Mouse (Mus musculus) heart, postnatal 0 days (tissue): ENCODE data around the gene Hvcn1. TPM values are rescaled to one million over a fixed set of nuclear protein-coding genes. Genes with fewer than 3 reads are reported as not detected.
A peak's percentile ranks its signal among the peaks of the same experiment; 100 is the strongest.

Experiments
- ATAC-seq: fragments of 200-750 bp; cut with Nextera tagmentation; 2 replicates; pipeline ENCODE4 v1.8.0; 2017; ENCODE audit warnings: low read depth, moderate number of reproducible peaks, moderate library complexity; ENCODE audit not compliant: insufficient read depth
- DNase-seq: peaks from one replicate; pipeline ENCODE4 v3.0.0-alpha.2; 2016; ENCODE audit warnings: low spot score
- H3K27ac ChIP-seq: fragments of 300-500 bp; sonication (generic); 2 replicates; pipeline ENCODE4 v1.5.1; 2014; ENCODE audit warnings: low read depth, mild to moderate bottlenecking
- H3K27me3 ChIP-seq: fragments of 300-500 bp; sonication (generic); 2 replicates; pipeline ENCODE4 v1.6.1; 2014; ENCODE audit warnings: low read length, mixed read lengths; ENCODE audit not compliant: control insufficient read depth, insufficient read depth
- H3K36me3 ChIP-seq: fragments of 300-500 bp; sonication (generic); replicated peaks from 2 replicates; pipeline ENCODE4 v1.6.1; 2014; ENCODE audit warnings: low read length, mixed read lengths; ENCODE audit not compliant: control insufficient read depth, insufficient read depth
- H3K4me1 ChIP-seq: fragments of 300-500 bp; sonication (generic); 2 replicates; pipeline ENCODE4 v1.6.1; 2014; ENCODE audit warnings: antibody characterized with exemption; ENCODE audit not compliant: control insufficient read depth, insufficient read depth
- H3K4me2 ChIP-seq: fragments of 300-500 bp; sonication (generic); 2 replicates; pipeline ENCODE4 v1.6.1; 2014; ENCODE audit warnings: low read depth, mild to moderate bottlenecking, low read length, moderate library complexity
- H3K4me3 ChIP-seq: fragments of 300-500 bp; sonication (generic); 2 replicates; pipeline ENCODE4 v1.5.1; 2014; ENCODE audit warnings: low read depth, low read length
- H3K9ac ChIP-seq: fragments of 300-500 bp; sonication (generic); replicated peaks from 2 replicates; pipeline ENCODE4 v1.6.1; 2014; ENCODE audit warnings: low read depth, low read length, mixed read lengths
- H3K9me3 ChIP-seq: fragments of 300-500 bp; sonication (generic); replicated peaks from 2 replicates; pipeline ENCODE4 v1.6.1; 2016; ENCODE audit warnings: low read length; ENCODE audit not compliant: control insufficient read depth
- CTCF ChIP-seq: IDR thresholded peaks from 2 replicates; pipeline ENCODE4 v1.5.1; 2016; ENCODE audit warnings: antibody characterized with exemption, control low read depth, low read depth
- EP300 ChIP-seq: IDR thresholded peaks from 2 replicates; pipeline ENCODE4 v1.6.1; 2016; ENCODE audit warnings: antibody characterized with exemption, low read depth
- WGBS: fragments of 180-500 bp; shearing (Covaris S2); extraction: QIAGEN DNeasy Blood & Tissue Kit; methylation state at CpG from one replicate; pipeline ENCODE4 v1.1.7; 2014; 5-methylcytosine and 5-hydroxymethylcytosine counted together
- polyA plus RNA-seq: library from polyadenylated mRNA; unstranded; fragments of >200 nt; fragmentation: Nextera tagmentation; extraction: Ambion mirVana; gene quantifications from 2 replicates; pipeline ENCODE4 v1.2.1, GENCODE M21; 2015
- total RNA-seq: library from RNA; depleted of rRNA; stranded (reverse); fragments of >200 nt; gene quantifications from 2 replicates; pipeline ENCODE4 v1.2.3, GENCODE M21; 2014; ENCODE audit warnings: low replicate concordance

Hvcn1 gene
- total and polyA plus RNA-seq, 2 experiments from 2014 or later, result 0.23 to 1.2 TPM

DNA sequence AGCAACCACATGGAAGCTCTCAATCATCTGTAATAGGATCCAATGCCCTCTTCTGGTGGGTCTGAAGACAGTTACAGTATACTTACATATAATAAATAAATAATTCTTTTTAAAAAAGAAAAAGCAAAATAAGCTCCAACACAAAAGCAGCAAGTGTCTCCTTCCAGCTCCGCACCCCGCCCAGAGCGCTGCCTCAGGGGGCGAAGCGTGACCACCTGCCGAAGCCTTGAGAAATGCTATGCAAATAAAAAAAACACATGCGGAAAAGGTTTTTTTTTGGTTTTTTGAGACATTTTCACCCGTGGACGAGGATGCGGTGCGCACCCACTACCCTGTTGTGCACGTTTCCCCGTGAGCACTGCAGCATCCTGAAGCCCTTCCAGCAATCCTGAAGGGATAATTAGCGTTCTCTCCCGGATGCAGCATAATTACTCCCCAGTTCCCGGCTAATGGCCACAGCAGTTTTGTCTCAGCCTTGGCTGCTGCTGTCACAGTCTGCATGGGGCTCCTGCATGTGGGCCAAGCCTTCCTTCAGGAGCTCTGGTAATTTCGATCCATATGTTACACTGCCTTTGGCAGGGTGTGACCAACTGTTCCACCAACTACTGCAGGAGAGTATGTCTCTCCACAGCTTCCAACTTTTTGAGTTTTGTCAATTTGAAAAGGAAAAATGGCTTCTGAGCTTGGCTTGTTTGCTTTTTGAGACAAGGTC is 45.4 kb downstream of the Hvcn1 start:
- ATAC-seq (no peak), DNase-seq (no peak)
- Histone ChIP-seq H3K27ac (no peak overlapping the region), H3K36me3 (peaks cover 42% of the 10 kb centered on the region), H3K27me3 (no peaks in the 10 kb centered on the region), H3K4me1 (no peaks in the 10 kb centered on the region), H3K9me3 (no peaks in the 10 kb centered on the region), H3K4me2 (no peak overlapping the region), H3K4me3 (no peak overlapping the region), H3K9ac (no peak overlapping the region)
- no peak for TF ChIP-seq EP300
- WGBS, result 94% methylated on average over 17 of the region's 17 CpGs

DNA sequence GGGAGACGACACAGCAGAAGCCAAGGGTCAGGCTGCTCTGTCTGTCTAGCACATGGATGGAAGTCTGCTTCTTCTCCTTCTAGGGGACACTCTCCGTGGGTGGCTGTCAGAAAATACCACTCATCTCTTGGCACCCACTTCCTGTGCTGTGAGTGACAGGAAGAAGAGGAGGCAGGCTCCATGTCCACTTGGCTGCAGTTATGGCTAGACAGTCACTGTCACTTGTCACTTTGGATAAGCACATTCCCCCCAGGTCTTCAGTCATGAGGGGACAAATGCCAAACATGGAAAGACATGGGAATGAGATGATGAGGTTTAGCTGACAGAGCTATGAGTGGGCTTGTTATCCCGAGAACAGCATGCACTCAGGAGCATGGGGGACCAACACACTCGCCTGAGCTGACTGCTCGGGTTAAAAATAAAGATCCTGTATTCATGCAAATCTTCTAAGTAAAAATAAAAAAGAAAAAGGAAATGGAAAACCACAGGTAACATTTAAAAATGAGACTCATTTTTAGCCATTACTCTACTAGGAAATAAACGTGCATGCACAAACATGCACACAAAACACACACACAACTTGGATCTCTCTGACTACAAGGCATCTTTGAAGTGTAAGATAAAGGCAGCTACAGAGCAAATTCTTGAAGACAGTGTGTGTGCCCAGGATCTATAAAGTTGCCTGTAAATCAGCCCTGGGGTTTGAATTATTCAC is 51.6 kb downstream of the Hvcn1 start:
- H3K4me1 ChIP-seq, result no peaks in the 10 kb centered on the region
- no peak for TF ChIP-seq CTCF
- no peak for TF ChIP-seq EP300
- H3K9me3 ChIP-seq, result no peaks in the 10 kb centered on the region
- H3K4me2 ChIP-seq, result no peak overlapping the region
- WGBS, result 52% methylated on average over 6 of the region's 6 CpGs
- ATAC-seq (no peak), DNase-seq (no peak)
- H3K27me3 ChIP-seq, result no peaks in the 10 kb centered on the region
- peaks cover 57% of the 10 kb centered on the region for H3K36me3 ChIP-seq
- no peak overlapping the region for H3K4me3 ChIP-seq
- no peak overlapping the region for H3K9ac ChIP-seq
- H3K27ac ChIP-seq, result no peak overlapping the region

DNA sequence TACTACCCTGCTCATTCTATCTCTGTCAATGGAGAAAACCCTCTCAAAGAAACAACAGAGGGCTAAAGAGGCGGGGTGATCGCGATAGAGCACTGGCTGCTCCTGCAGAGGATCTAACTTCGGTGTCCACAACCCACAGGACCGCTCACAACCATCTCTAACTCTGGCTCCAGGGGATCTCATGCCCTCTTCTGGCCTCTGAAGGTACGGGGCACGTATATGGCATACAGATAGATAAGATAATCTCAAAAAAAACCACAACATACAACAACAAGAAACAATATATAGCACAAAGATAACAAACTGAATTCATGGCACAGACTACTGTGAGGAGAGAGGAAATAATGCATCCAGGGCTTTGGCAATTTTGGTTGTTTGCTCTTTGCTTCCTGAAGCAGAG is 55.5 kb downstream of the Hvcn1 start:
- no peak for DNase-seq
- H3K4me2 ChIP-seq, result no peak overlapping the region
- H3K27ac ChIP-seq, result no peak overlapping the region
- WGBS, result 53% methylated on average over 7 of the region's 7 CpGs
- H3K9me3 ChIP-seq, result no peaks in the 10 kb centered on the region
- H3K27me3 ChIP-seq, result no peaks in the 10 kb centered on the region
- ATAC-seq, result no peak
- 0 out of 2 replicates have a peak, but pooled peaks cover 5% of the 10 kb centered on the region for H3K4me1 ChIP-seq
- no peak overlapping the region for H3K4me3 ChIP-seq
- TF ChIP-seq EP300 (no peak), CTCF (no peak)
- no peak overlapping the region for H3K9ac ChIP-seq
- H3K36me3 ChIP-seq, result peaks cover 25% of the 10 kb centered on the region

DNA sequence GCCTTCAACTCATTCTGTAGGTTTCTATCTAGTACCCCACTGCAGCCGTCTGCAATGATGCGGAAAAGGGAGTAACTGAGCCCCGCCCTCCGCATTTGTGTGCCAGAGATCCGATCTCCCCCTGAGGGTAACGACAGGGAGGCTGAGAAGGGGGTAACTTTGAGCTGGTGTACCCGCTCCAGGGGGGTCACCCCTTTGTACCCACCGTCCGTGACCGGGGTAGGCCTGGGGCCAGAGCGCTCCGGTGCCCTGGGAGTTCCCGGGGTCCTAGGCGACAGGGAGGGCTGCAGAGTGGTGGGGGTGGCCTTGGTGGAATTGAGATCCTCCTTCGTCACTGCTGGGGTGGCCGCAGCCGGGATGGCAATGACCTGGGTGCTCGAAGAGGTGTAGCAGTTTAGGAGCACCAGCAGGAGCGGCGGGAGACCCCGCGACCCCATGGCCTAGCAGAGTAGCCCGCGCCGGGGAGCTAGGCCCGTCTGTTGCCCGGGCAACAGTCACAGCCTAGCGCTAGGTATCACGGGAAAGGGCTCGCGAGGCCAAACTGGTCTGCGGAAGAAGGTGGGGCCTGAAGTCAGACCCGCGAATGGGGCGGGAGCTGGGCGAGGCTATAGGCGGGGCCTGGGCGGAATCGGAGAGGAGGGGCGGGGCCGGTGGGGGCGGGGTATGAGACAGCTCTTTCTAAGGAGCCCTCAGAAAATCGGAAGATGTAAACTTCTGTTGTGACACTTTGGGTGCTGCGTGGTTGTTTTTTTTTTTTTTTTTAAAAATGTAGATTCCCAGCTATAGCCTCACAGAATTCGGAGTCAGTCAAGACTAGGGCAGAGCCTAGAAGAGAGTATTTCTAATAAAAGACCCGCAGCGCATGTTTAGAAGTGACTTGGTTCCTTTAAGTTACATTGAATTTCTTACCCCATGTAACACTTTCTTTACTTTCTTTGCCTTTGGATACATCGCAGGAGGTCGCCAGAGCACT is 57.6 kb downstream of the Hvcn1 start, which contains the start of gene Tctn1:
TSS of gene Tctn1 (minus strand) at position 528 of the 973 bp plus-strand sequence.
- DNase-seq (peak; percentile 98), ATAC-seq (peak; percentile 100)
- Histone ChIP-seq H3K4me1 (0 out of 2 replicates have a peak, but pooled peaks cover 5% of the 10 kb centered on the region), H3K4me2 (peak within 1 kb of the TSS; percentile 97), H3K9ac (peak within 1 kb of the TSS; percentile 78), H3K27me3 (no peaks in the 10 kb centered on the region), H3K27ac (peak within 1 kb of the TSS; percentile 64), H3K4me3 (peak within 1 kb of the TSS; percentile 77), H3K36me3 (peaks cover 18% of the 10 kb centered on the region; the same call in 1 of the 2 replicates), H3K9me3 (no peaks in the 10 kb centered on the region)
- TF ChIP-seq CTCF (no peak), EP300 (no peak)
- WGBS, result 2% methylated on average over 49 of the region's 49 CpGs

DNA sequence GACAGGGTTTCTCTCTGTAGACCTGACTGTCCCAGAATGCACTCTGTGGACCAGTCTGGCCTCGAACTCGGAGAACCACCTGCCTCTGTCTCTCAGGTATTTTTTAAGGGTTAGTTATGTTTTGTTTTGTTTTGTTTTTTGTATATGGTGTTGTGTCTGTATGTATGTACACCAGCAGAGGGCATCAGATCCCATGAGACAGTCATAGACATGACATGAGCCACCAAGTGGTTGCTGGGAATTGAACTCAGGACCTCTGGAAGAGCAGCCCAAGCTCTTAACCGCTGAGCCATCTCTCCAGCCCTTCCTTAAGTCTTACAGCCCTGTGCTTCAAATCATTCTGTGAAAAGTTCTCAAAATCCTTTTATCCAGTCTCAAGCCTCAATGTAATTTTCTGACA is 58.6 kb downstream of the Hvcn1 start:
- no peak overlapping the region for H3K27ac ChIP-seq
- no peak overlapping the region for H3K4me3 ChIP-seq
- no peak for ATAC-seq
- no peak overlapping the region for H3K9ac ChIP-seq
- peaks cover 13% of the 10 kb centered on the region; the same call in 1 of the 2 replicates for H3K36me3 ChIP-seq
- WGBS, result 82% methylated on average over 3 of the region's 3 CpGs
- H3K4me2 ChIP-seq, result peak overlapping the region; percentile 97; the same call in 1 of the 2 replicates
- H3K27me3 ChIP-seq, result no peaks in the 10 kb centered on the region
- no peak for DNase-seq
- TF ChIP-seq EP300 (no peak), CTCF (no peak)
- H3K4me1 ChIP-seq, result 0 out of 2 replicates have a peak, but pooled peaks cover 5% of the 10 kb centered on the region
- no peaks in the 10 kb centered on the region for H3K9me3 ChIP-seq
